Mouse (Mus musculus) myocyte (in vitro differentiated cells): Measurements from ENCODE around the gene Fbln2. TPM values are rescaled to one million over a fixed set of nuclear protein-coding genes. Genes with fewer than 3 reads are reported as not detected.

Source experiments
- H3K27me3 ChIP-seq: one replicate; pipeline ENCODE4 v1.6.1; 2011; ENCODE audit not compliant: control insufficient read depth, insufficient read depth, insufficient read length
- H3K36me3 ChIP-seq: one replicate; pipeline ENCODE4 v1.6.1; 2011; ENCODE audit not compliant: control insufficient read depth, insufficient read depth
- H3K4me2 ChIP-seq: one replicate; pipeline ENCODE4 v1.6.1; 2011; ENCODE audit warnings: low read depth, control low read depth
- H3K4me3 ChIP-seq: one replicate; pipeline ENCODE4 v1.5.1; 2011; ENCODE audit warnings: mild to moderate bottlenecking, control low read depth, moderate library complexity
- H3K79me2 ChIP-seq: one replicate; pipeline ENCODE4 v1.6.1; 2011; ENCODE audit not compliant: control insufficient read depth, insufficient read depth
- H3ac ChIP-seq: one replicate; pipeline ENCODE4 v1.6.1; 2011; ENCODE audit not compliant: control insufficient read depth, insufficient read length
- CEBPB ChIP-seq: IDR thresholded peaks from 2 replicates; pipeline ENCODE4 v1.6.1; 2011; ENCODE audit warnings: mild to moderate bottlenecking, moderate library complexity; ENCODE audit not compliant: poor library complexity, insufficient read depth, severe bottlenecking
- E2F4 ChIP-seq: IDR thresholded peaks from one replicate; pipeline ENCODE4 v1.6.1; 2011; ENCODE audit warnings: mild to moderate bottlenecking, control low read depth, moderate library complexity; ENCODE audit not compliant: insufficient read depth
- MAX ChIP-seq: IDR thresholded peaks from one replicate; pipeline ENCODE4 v1.6.1; 2011; ENCODE audit warnings: low read depth, mild to moderate bottlenecking, control low read depth
- MYOD1 ChIP-seq, 3 experiments: IDR thresholded peaks; one replicate each; pipeline ENCODE4 v1.6.1; 2011; ENCODE audit warnings: control low read depth in 2 of 3, low read depth in 2 of 3, mild to moderate bottlenecking in 2 of 3, moderate library complexity in 1 of 3; ENCODE audit not compliant: insufficient read length in 2 of 3, control insufficient read depth in 1 of 3
- MYOG ChIP-seq, 3 experiments: IDR thresholded peaks; one replicate each; pipeline ENCODE4 v1.6.1; 2011; ENCODE audit warnings: control low read depth in 2 of 3, low read depth in 2 of 3, mild to moderate bottlenecking in 2 of 3; ENCODE audit not compliant: insufficient read length in 2 of 3, control insufficient read depth in 1 of 3, insufficient read depth in 1 of 3
- POLR2A ChIP-seq: IDR thresholded peaks from one replicate; pipeline ENCODE4 v1.6.1; 2011; ENCODE audit warnings: low read depth, mild to moderate bottlenecking, control low read depth, moderate library complexity; ENCODE audit not compliant: insufficient read length
- POLR2AphosphoS2 ChIP-seq: IDR thresholded peaks from one replicate; pipeline ENCODE4 v1.6.1; 2011; ENCODE audit warnings: low read depth, control low read depth; ENCODE audit not compliant: insufficient read length
- REST ChIP-seq: IDR thresholded peaks from one replicate; pipeline ENCODE4 v1.6.1; 2011; ENCODE audit warnings: mild to moderate bottlenecking, control low read depth, moderate library complexity; ENCODE audit not compliant: insufficient read depth, insufficient read length
- SRF ChIP-seq: IDR thresholded peaks from one replicate; pipeline ENCODE4 v1.6.1; 2011; ENCODE audit warnings: low read depth; ENCODE audit not compliant: control insufficient read depth, insufficient read length
- TCF12 ChIP-seq: IDR thresholded peaks from one replicate; pipeline ENCODE4 v1.6.1; 2011; ENCODE audit warnings: mild to moderate bottlenecking, control low read depth; ENCODE audit not compliant: poor library complexity, insufficient read depth, severe bottlenecking
- TCF3 ChIP-seq: IDR thresholded peaks from one replicate; pipeline ENCODE4 v1.6.1; 2011; ENCODE audit warnings: low read depth, control low read depth; ENCODE audit not compliant: insufficient read length
- USF1 ChIP-seq: IDR thresholded peaks from one replicate; pipeline ENCODE4 v1.6.1; 2011; ENCODE audit warnings: low read depth, mild to moderate bottlenecking, control low read depth, moderate library complexity
- polyA plus RNA-seq: library from polyadenylated mRNA; unstranded; fragments of >200 nt; fragmentation: generic; extraction: Trizol; gene quantifications from one replicate; pipeline ENCODE4 v1.2.1, GENCODE M21; 2012; ENCODE audit warnings: missing spikeins

The Fbln2 gene
- polyA plus RNA-seq, 1 experiment, result 167 TPM

- Histone ChIP-seq H3K4me2 (peak overlapping the region; percentile 70), H3ac (no peak overlapping the region), H3K4me3 (peak overlapping the region; percentile 0), H3K27me3 (no peaks in the 10 kb centered on the region), H3K36me3 (no peaks in the 10 kb centered on the region), H3K79me2 (no peaks in the 10 kb centered on the region)
- TF ChIP-seq SRF (no peak), MYOD1 (IDR thresholded peaks at IDR 0.05; ENCODE audit: control insufficient read depth in 1 of 3, insufficient read length in 2 of 3, low read depth in 2 of 3) (peak in 1 of 3 experiments; percentile 27)
Measured at GRCm38 (mm10) chr6:91191465-91191864, 20.8 kb upstream of the Fbln2 start.

GRCm38 (mm10) chr6:91192421-91192820, 19.8 kb upstream of the Fbln2 start:
- Histone ChIP-seq H3K79me2 (no peaks in the 10 kb centered on the region), H3K4me2 (peak overlapping the region; percentile 70), H3ac (no peak overlapping the region), H3K27me3 (no peaks in the 10 kb centered on the region), H3K4me3 (peak overlapping the region; percentile 0), H3K36me3 (no peaks in the 10 kb centered on the region)
- TF ChIP-seq SRF, result no peak
- TF ChIP-seq POLR2A, result no peak
- TF ChIP-seq CEBPB, result no peak
- no peak for TF ChIP-seq REST
- TF ChIP-seq MAX, result no peak
- TF ChIP-seq E2F4, result no peak

GRCm38 (mm10) chr6:91192851-91193545, 19.3 kb upstream of the Fbln2 start:
- Histone ChIP-seq H3K36me3 (no peaks in the 10 kb centered on the region), H3K27me3 (no peaks in the 10 kb centered on the region), H3ac (no peak overlapping the region), H3K4me2 (peak overlapping the region; percentile 70), H3K4me3 (peak overlapping the region; percentile 0), H3K79me2 (no peaks in the 10 kb centered on the region)
- TF ChIP-seq CEBPB, result peak; percentile 51; the same call in 1 of the 2 replicates
- TF ChIP-seq MAX, result peak; percentile 30
- no peak for TF ChIP-seq SRF
- TF ChIP-seq TCF3, result no peak
- no peak for TF ChIP-seq POLR2AphosphoS2
- peak in 1 of 3 experiments; percentile 36 for TF ChIP-seq MYOG (IDR thresholded peaks at IDR 0.05; ENCODE audit: control insufficient read depth in 1 of 3, insufficient read depth in 1 of 3, insufficient read length in 2 of 3, low read depth in 2 of 3)
- TF ChIP-seq USF1, result no peak
- TF ChIP-seq E2F4, result no peak
- TF ChIP-seq MYOD1 (IDR thresholded peaks at IDR 0.05; ENCODE audit: control insufficient read depth in 1 of 3, insufficient read length in 2 of 3, low read depth in 2 of 3), result peak in 2 of 3 experiments; percentile 31 to 40
- TF ChIP-seq POLR2A, result no peak
- TF ChIP-seq REST, result no peak
- TF ChIP-seq TCF12, result peak; percentile 37

GRCm38 (mm10) chr6:91198456-91198855, 13.8 kb upstream of the Fbln2 start:
- no peak overlapping the region for H3K4me2 ChIP-seq
- no peak for TF ChIP-seq MYOD1 (IDR thresholded peaks at IDR 0.05; ENCODE audit: control insufficient read depth in 1 of 3, insufficient read length in 2 of 3, low read depth in 2 of 3)
- no peak for TF ChIP-seq TCF12
- no peak for TF ChIP-seq CEBPB
- no peak overlapping the region for H3ac ChIP-seq
- no peaks in the 10 kb centered on the region for H3K36me3 ChIP-seq
- no peak overlapping the region for H3K4me3 ChIP-seq
- H3K27me3 ChIP-seq, result no peaks in the 10 kb centered on the region
- no peaks in the 10 kb centered on the region for H3K79me2 ChIP-seq

GRCm38 (mm10) chr6:91200429-91201188, 11.6 kb upstream of the Fbln2 start:
- H3K4me3 ChIP-seq, result no peak overlapping the region
- TF ChIP-seq MYOD1 (IDR thresholded peaks at IDR 0.05; ENCODE audit: control insufficient read depth in 1 of 3, insufficient read length in 2 of 3, low read depth in 2 of 3) (no peak), USF1 (no peak), POLR2A (no peak), TCF3 (no peak), MAX (no peak), REST (no peak), POLR2AphosphoS2 (no peak), CEBPB (no peak), SRF (no peak), E2F4 (no peak), MYOG (IDR thresholded peaks at IDR 0.05; ENCODE audit: control insufficient read depth in 1 of 3, insufficient read depth in 1 of 3, insufficient read length in 2 of 3, low read depth in 2 of 3) (no peak), TCF12 (no peak)
- H3K4me2 ChIP-seq, result no peak overlapping the region
- no peaks in the 10 kb centered on the region for H3K79me2 ChIP-seq
- no peaks in the 10 kb centered on the region for H3K36me3 ChIP-seq
- H3K27me3 ChIP-seq, result no peaks in the 10 kb centered on the region
- no peak overlapping the region for H3ac ChIP-seq
